Mouse (Mus musculus): ENCODE results near the gene Trpv2. TPM values are rescaled to one million over a fixed set of nuclear protein-coding genes. Genes with fewer than 3 reads are reported as not detected.

Gene Trpv2
- total RNA-seq, 1 experiment from 2014 or later: 3.8 TPM

DNA sequence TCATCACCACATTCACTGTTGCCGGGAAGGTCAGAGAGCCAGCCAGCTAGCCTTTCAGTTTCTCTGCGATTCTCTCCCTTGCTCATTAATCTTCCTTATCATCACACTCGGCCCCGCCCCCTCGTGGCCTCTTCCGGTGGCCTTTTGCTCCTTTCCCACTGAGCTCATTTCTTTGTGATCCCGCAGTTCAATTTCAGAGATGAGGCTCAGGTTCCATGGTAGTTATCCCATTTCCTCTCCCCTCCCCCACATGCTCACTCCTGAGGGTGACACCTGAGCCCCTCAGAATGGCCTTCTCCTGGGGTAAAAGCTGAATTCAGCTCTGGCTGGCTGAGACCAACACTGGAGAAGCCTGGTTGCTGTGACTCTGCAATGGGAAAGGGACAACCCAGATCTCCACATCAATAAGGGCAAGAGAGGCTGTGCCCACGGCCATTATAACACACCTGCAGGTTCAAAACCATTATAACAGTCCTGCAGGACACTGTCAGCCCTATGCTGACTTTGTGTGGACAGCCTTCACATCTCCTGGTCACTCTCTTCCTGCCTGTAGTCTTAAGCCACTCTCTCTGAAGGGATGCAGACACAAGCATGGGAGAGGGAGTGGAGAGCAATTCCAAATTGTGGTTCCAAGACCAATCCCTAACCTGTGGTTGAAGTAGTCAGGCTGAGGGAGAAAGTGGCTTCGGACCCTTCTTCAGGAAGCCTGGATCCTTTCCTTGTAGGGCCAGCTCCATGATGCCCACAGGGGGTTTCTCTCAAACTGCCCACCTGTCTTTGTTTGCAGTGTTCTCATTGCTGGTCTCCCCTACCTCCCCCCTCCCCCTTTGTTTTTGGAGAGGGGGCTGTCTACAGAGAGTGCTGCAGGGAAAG is 55.3 kb downstream of the Trpv2 start:
- peak; percentile 89 for DNase-seq

DNA sequence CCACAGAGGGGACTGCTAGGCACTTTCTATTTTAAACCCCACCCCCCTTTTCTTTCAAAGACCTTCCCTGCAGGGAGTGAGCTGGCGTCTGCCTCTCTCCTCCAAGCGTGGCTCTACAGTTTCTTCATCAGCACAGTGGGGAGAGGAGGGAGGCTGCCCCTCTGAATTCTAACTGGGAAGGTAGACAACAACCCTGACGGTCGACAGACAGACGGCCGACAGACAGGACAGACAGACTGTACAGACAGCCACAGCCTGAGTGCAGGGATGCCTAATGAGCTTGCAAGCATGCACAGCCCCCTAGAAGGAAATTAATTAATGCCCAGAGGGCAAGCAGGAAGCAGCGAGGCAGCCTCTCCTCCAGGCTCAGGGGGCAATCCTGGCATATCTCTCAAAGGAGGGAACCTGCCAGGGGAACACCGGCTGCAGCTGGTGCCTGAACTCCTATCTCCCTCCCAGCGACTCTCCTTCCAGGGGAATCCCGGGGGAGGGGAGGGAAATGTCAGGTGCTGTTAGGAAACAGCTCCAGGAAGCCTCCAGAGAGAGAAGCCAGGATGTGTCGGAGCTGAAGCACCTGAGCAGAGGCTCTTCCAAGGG is 56.0 kb downstream of the Trpv2 start:
- peak; percentile 49 for DNase-seq

GRCm38 (mm10) chr11:62631138-62631537 is 56.9 kb downstream of the Trpv2 start:
- DNase-seq: no peak

DNA sequence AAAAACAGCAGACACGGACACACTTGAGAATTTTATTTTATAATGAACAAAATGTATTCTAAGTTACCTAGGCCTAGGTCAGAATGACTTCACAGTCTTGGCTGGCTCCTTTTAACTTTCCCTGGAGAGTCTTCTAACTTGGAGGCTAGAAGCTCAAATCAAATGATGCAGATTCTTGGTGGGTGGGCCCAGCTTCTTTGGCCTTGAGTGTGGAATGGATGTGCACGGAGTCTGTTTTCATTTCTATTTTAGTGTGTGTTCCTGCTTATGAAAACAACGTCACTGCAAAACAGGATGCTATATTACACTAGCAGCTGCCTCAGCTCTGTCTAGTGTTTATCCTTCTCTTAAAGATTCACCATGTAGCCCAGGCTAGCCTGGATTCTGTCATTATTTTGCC is 61.1 kb downstream of the Trpv2 start:
- peak; percentile 33 for DNase-seq

- DNase-seq: peak; percentile 24
Observed at GRCm38 (mm10) chr11:62636105-62636839, 62.0 kb downstream of the Trpv2 start.

GRCm38 (mm10) chr11:62636840-62637221 is 62.5 kb downstream of the Trpv2 start:
- DNase-seq: peak; percentile 7

GRCm38 (mm10) chr11:62637401-62637800 is 63.1 kb downstream of the Trpv2 start:
- DNase-seq: peak; percentile 64

- DNase-seq: peak; percentile 71
Observed at GRCm38 (mm10) chr11:62637806-62638205, 63.5 kb downstream of the Trpv2 start.

DNA sequence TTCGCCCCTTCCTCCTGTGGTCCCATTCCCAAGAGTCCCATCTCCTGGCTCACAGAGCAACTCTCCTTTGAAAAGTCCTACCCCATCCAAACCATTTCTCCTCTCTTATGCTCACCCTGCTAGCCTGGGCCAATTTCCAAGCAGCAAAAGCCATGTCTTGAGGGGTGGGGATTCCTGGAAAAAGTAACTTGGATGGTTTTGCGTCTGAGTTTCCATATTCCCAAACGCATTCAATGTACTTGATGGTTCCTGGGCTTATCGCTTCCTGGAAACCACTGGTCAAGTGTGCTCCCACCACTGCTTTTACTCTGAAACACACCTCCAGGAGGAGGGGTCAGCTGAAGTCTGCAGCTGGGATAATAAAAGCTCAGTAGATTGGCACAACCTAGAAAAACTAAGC is 64.1 kb downstream of the Trpv2 start:
- DNase-seq: no peak

DNA sequence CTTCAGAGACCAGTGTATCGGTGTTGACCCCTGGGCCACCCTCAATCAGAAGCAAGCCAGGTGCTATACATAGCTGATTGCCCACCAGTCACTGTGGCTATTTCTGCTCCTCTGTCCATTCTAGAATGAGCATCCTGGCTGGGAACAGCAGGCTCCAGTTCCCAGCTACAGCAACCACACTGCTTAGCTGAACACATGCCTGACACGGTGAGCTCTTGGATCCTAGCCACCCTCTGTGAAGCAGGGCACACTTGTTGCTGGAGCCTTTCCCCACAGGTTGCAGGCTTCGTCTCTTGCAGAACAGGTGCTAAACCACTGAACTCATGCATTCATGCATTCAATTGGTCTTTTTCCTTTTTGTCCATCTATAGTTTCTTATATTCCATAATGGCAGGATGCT is 66.1 kb downstream of the Trpv2 start:
- DNase-seq: no peak

DNA sequence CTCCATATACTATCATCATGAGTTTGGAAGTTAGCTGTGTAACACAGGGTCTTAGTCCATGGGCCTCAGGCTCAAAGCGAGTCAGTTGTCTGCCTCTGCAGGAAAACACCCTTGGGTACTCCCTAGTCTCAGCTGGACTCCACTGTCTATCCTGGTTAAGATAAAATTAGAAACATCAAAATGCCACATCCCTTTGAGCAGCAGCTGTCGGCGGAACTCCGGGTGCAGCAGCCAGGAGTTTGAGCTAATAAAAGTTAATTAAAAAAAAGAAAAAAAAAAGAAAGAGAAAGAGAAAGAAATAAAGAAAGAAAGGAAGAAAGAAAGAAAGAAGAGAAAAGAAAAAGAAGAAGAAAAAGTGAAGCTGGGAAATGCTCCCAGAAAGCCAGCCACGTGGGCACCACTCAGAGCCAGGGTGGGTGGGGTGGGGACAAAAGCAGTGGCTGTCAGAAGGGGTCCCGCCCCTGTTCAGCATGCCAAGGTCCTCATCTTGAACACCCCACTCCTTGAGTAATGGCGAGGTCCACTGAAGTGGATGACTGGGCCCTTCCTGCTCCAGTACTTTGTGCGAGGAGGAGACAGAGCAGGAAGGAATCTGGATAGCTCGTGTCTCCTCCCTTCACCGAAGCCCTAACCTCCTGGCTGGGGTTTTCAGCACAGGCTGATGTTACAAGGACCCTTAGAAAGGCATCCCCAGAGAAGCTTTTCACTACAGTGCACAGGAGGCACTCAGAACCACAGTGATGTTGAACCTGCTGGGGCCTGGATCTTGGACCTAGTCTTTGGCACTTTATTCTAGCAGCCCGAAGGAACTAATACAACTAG is 67.9 kb downstream of the Trpv2 start:
- no peak for DNase-seq

DNA sequence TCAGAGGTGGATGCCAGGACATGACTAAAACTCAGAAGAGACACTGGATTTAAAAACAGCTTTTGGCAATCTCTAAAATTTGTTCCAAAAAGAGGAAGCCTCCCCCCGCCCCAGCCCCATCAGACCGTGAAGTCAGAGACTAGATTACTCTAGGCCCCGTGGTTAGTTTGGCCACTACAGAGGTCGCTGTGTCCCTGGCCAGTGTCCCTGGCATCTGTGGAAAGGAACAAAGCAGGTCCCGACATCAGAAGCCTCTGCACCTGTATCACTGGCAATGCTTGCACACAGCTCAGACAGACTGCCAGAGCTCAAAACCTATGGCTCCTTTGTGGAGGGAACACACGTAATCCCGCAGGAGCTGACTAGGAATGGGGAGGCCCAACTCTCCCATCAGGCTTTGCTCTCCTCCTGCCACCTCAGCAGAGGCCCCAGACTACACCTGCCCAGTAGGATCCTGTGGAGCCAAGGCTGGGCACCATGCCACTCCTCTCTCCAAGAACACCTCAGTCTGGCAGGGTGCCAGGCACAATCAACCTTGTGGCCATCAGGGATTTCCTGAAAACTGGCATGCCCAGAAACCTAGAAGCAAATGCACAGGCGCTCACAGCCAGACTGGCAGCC is 68.8 kb downstream of the Trpv2 start:
- peak; percentile 70 for DNase-seq

- peak; percentile 56 for DNase-seq
Observed at GRCm38 (mm10) chr11:62643681-62644363, 69.5 kb downstream of the Trpv2 start.

DNA sequence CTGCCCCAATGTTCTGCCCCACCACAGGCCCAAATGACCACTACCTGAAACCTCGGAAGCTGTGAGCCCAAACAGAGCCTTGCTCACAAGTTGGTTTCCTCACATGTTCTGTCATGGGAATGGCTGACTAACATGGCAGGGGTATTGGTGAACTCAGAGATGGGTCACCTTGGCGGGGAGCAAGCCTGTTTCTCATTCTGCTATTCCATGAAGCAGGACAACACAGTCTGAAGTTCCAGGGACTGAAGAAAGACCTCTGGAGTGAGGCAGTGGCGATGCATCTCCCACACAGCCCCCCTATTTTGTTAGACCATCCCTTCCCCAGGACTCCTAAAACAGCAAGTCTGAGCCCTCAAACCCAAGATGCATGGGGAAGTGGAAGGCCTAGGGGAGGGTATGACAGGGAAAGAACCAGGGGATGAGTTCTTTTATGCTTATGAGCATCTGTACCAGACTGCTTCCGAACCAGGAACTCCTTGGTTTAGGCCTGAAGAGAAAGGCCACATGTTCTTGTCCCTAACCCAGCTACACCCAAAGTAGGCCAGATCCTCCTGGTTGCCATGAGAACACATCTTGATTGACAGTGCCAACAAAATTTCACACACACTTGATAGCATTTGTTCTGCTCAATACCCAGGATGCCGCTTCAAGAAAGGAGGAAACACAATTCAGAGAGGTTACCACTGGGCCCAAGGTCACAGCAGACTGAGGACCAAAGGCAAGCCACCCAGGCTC is 70.5 kb downstream of the Trpv2 start:
- DNase-seq: no peak

DNA sequence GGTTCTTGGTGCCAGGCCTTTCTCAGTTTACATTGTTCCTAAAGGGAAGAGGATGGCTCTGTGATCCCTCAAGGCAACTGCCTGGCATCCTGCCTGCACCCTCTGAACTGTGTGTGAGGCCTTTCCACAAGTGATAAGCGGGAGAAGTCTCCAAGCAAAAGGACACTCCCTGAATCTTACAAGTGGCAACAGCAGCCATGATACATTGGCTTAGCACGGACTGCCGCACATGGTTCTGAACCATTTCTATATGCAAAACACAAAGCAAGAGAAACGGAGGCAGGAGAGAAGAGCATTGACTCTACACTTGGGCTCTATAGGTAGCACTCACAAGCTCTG is 71.0 kb downstream of the Trpv2 start:
- DNase-seq: peak; percentile 54

DNA sequence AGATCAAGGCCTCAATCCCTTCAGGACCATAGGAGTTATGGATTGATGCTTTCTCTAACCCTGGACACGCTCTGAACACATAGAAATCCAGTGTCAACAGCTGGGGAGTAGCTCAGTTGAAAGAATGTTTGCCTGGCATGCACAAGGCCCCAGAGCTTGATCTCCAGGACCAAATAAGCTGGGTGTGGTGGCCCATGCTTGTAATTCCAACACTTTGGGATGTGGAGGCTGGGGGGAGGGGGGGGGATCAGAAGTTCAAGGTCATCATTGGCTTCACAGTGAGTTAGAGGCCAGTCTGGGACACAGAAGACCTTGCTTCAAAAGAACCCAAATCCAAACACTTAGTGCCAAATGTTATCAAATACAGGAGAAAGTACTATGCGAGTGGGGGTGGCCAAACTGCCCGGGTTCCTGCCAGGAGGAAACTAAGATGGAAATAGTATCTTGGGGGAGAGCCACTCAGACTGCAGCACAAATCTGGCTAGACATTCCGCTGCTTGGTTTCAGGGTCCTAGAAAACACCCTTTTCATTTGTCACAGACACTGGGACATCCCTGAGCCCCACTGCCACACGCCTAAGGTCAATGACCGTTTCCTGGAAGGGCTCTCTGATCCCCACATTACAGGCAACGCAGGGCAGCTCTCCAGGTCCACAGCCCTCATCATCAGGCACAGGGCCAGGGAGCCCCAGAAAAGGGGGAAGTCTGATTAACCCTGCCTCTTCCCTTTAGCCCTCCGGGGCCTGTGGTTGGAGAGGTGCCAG is 71.6 kb downstream of the Trpv2 start:
- DNase-seq: peak; percentile 76

- no peak for DNase-seq
Observed at GRCm38 (mm10) chr11:62646495-62646843, 72.2 kb downstream of the Trpv2 start.

DNA sequence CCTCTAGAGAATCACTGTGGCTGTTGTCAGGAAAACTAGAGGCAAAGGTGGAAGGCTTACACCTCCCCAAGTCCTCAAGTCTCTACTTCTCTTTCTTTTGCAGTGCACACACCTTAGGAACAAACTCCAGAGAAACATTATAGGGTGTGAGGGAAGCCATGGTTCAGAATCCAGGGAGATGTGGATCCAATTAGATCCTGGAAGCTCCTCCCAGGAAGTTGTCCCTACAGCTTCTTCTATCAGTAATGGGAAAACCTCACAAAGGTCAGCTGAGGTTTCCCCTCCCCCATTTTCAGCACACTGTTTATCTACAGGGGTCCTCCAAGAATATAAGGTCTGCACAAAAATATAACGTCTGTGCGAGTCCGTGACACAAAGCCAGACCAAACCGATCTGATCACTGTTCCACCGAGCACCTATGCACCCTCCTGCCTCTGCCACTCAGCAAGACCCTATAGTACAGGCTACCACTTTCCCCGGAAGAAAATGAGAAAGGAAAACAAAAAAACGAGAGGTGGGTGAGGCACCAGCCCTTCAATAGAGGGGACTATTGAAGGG is 72.8 kb downstream of the Trpv2 start:
- no peak for DNase-seq

Data from adrenal gland, postnatal 14 days (tissue).